Mouse (Mus musculus): ENCODE measurements around the gene Ms4a4c.
"Not testable (repeated sequence)": the region's sequence is repeated elsewhere in the genome, so short reads cannot be mapped to it uniquely, and the experiment has no call there.

Gene Ms4a4c

GRCm38 (mm10) chr19:11404527-11404926 is at the start of gene Ms4a4c:
Ms4a4c (plus strand) TSS chr19:11404770.
- no peak for DNase-seq (ENCODE audit: extremely low spot score, low read depth, low spot score)

GRCm38 (mm10) chr19:11355730-11356129 is 48.8 kb upstream of the Ms4a4c start:
- no peak for DNase-seq (ENCODE audit: extremely low spot score, low read depth, low spot score)

GRCm38 (mm10) chr19:11360106-11360505 is 44.5 kb upstream of the Ms4a4c start:
- DNase-seq (ENCODE audit: extremely low spot score, low read depth, low spot score), result no peak

GRCm38 (mm10) chr19:11362002-11362401 is 42.6 kb upstream of the Ms4a4c start:
- DNase-seq (ENCODE audit: extremely low spot score, low read depth, low spot score), result no peak

GRCm38 (mm10) chr19:11368310-11368709 is 36.3 kb upstream of the Ms4a4c start:
- no peak for DNase-seq (ENCODE audit: extremely low spot score, low read depth, low spot score)

- DNase-seq (ENCODE audit: extremely low spot score, low read depth, low spot score), result no peak
Observed at GRCm38 (mm10) chr19:11371181-11371580, 33.4 kb upstream of the Ms4a4c start.

- no peak for DNase-seq (ENCODE audit: extremely low spot score, low read depth, low spot score)
Observed at GRCm38 (mm10) chr19:11375273-11375672, 29.3 kb upstream of the Ms4a4c start, which contains the start of gene Ms4a4a. Ms4a4a (plus strand) TSS chr19:11375523.

- no peak for DNase-seq (ENCODE audit: extremely low spot score, low read depth, low spot score)
Observed at GRCm38 (mm10) chr19:11376399-11376798, 28.2 kb upstream of the Ms4a4c start.

- no peak for DNase-seq (ENCODE audit: extremely low spot score, low read depth, low spot score)
Observed at GRCm38 (mm10) chr19:11387109-11387508, 17.5 kb upstream of the Ms4a4c start.

GRCm38 (mm10) chr19:11387685-11388084 is 16.9 kb upstream of the Ms4a4c start:
- DNase-seq (ENCODE audit: extremely low spot score, low read depth, low spot score), result no peak

GRCm38 (mm10) chr19:11388949-11389348 is 15.6 kb upstream of the Ms4a4c start:
- DNase-seq (ENCODE audit: extremely low spot score, low read depth, low spot score), result no peak

- DNase-seq (ENCODE audit: extremely low spot score, low read depth, low spot score), result no peak
Observed at GRCm38 (mm10) chr19:11395769-11396168, 8.8 kb upstream of the Ms4a4c start.

GRCm38 (mm10) chr19:11407428-11407827 is 2.9 kb downstream of the Ms4a4c start:
- no peak for DNase-seq (ENCODE audit: extremely low spot score, low read depth, low spot score)

GRCm38 (mm10) chr19:11408591-11408990 is 4.0 kb downstream of the Ms4a4c start:
- no peak for DNase-seq (ENCODE audit: extremely low spot score, low read depth, low spot score)

- DNase-seq (ENCODE audit: extremely low spot score, low read depth, low spot score), result no peak
Observed at GRCm38 (mm10) chr19:11411640-11412039, 7.1 kb downstream of the Ms4a4c start.

- no peak for DNase-seq (ENCODE audit: extremely low spot score, low read depth, low spot score)
Observed at GRCm38 (mm10) chr19:11414084-11414483, 9.5 kb downstream of the Ms4a4c start.

GRCm38 (mm10) chr19:11415581-11415980 is 11.0 kb downstream of the Ms4a4c start:
- no peak for DNase-seq (ENCODE audit: extremely low spot score, low read depth, low spot score)

GRCm38 (mm10) chr19:11418865-11419264 is 14.3 kb downstream of the Ms4a4c start:
- DNase-seq (ENCODE audit: extremely low spot score, low read depth, low spot score), result not testable (repeated sequence)

- not testable (repeated sequence) for DNase-seq (ENCODE audit: extremely low spot score, low read depth, low spot score)
Observed at GRCm38 (mm10) chr19:11431209-11431608, 26.6 kb downstream of the Ms4a4c start.

GRCm38 (mm10) chr19:11435058-11435834 is 30.7 kb downstream of the Ms4a4c start:
- no peak for DNase-seq (ENCODE audit: extremely low spot score, low read depth, low spot score)

GRCm38 (mm10) chr19:11443338-11443737 is 38.8 kb downstream of the Ms4a4c start, which contains the start of gene Ms4a4b:
Ms4a4b (plus strand) TSS chr19:11443553.
- DNase-seq (ENCODE audit: extremely low spot score, low read depth, low spot score), result no peak

- no peak for DNase-seq (ENCODE audit: extremely low spot score, low read depth, low spot score)
Observed at GRCm38 (mm10) chr19:11443964-11444363, 39.4 kb downstream of the Ms4a4c start.

GRCm38 (mm10) chr19:11447238-11447637 is 42.7 kb downstream of the Ms4a4c start:
- no peak for DNase-seq (ENCODE audit: extremely low spot score, low read depth, low spot score)

Measured in hindlimb bud, embryonic 11.5 days (tissue).